Mouse (Mus musculus): ENCODE results near the gene Arih1.

- TF ChIP-seq POLR2A (IDR thresholded peaks at IDR 0.05; ENCODE audit: control insufficient read depth, low read depth, low read length) (no peak), CTCF (IDR thresholded peaks at IDR 0.05; ENCODE audit: control insufficient read depth, insufficient read depth, insufficient replicate concordance, low read depth, low read length) (no peak)
Observed at GRCm38 (mm10) chr9:59474838-59475237, 11.6 kb downstream of the Arih1 start.
